Comparison of ENCODE assay signal across 26 mouse cellular contexts in genomic region chr13:75770744-75771143, GRCm38 (mm10).
"Had no signal": no experiment of that assay in that cellular context is flagged by ENCODE, and none has a peak within 500 bp of the region (broad histone marks: within the 10 kb centered on the region; RNA-seq: fewer than 3 reads in every experiment).

No protein-coding gene starts in this region.

- H3K27ac ChIP-seq: embryonic facial prominence, embryonic 10.5 days; embryonic facial prominence, embryonic 12.5 days; embryonic facial prominence, embryonic 13.5 days; embryonic facial prominence, embryonic 15.5 days; forebrain, embryonic 10.5 days; forebrain, embryonic 12.5 days; forebrain, embryonic 13.5 days; forebrain, embryonic 15.5 days; heart, adult 2 months; heart, embryonic 10.5 days had no signal

- ATAC-seq: forebrain, embryonic 13.5 days; forebrain, embryonic 14.5 days; forebrain, embryonic 15.5 days; forebrain, embryonic 16.5 days; forebrain, postnatal 0 days had no signal

- H3K9ac ChIP-seq: embryonic facial prominence, embryonic 12.5 days; embryonic facial prominence, embryonic 13.5 days; embryonic facial prominence, embryonic 15.5 days; forebrain, embryonic 12.5 days; forebrain, embryonic 13.5 days; forebrain, embryonic 15.5 days; forebrain, postnatal 0 days had no signal

- DNase-seq: cerebellum, adult 8-10 months; cerebellum, adult 9-10 months; cerebellum, adult 9-11 months; cerebellum, postnatal 10 days; cerebellum, postnatal 14 days; cerebellum, postnatal 36 days; embryo, embryonic 11 days; forebrain, postnatal 0 days; gastrocnemius, postnatal 10 days; gastrocnemius, postnatal 14 days; gastrocnemius, postnatal 25 days; heart, adult 11 months; heart, adult 18-20 months; heart, adult 2 months had no signal

- H3K4me1 ChIP-seq: embryonic facial prominence, embryonic 15.5 days; forebrain, embryonic 15.5 days; heart, embryonic 10.5 days had no signal

- H3K36me3 ChIP-seq: embryonic facial prominence, embryonic 10.5 days; embryonic facial prominence, embryonic 12.5 days; embryonic facial prominence, embryonic 13.5 days; embryonic facial prominence, embryonic 15.5 days; forebrain, embryonic 10.5 days; forebrain, embryonic 12.5 days; forebrain, embryonic 15.5 days; heart, embryonic 10.5 days had no signal

- H3K4me2 ChIP-seq: embryonic facial prominence, embryonic 12.5 days; embryonic facial prominence, embryonic 13.5 days; embryonic facial prominence, embryonic 15.5 days; forebrain, embryonic 12.5 days; forebrain, embryonic 13.5 days; forebrain, embryonic 15.5 days had no signal

- H3K27me3 ChIP-seq: embryonic facial prominence, embryonic 12.5 days; embryonic facial prominence, embryonic 13.5 days; embryonic facial prominence, embryonic 15.5 days; forebrain, embryonic 12.5 days; forebrain, embryonic 13.5 days; forebrain, embryonic 15.5 days had no signal

- H3K9me3 ChIP-seq: embryonic facial prominence, embryonic 10.5 days; embryonic facial prominence, embryonic 12.5 days; embryonic facial prominence, embryonic 13.5 days; embryonic facial prominence, embryonic 15.5 days; forebrain, embryonic 10.5 days; forebrain, embryonic 12.5 days; forebrain, embryonic 13.5 days; forebrain, embryonic 15.5 days; heart, embryonic 10.5 days had no signal

- H3K4me3 ChIP-seq: embryonic facial prominence, embryonic 10.5 days; embryonic facial prominence, embryonic 12.5 days; embryonic facial prominence, embryonic 13.5 days; embryonic facial prominence, embryonic 15.5 days; erythroblast, embryonic 14.5 days; forebrain, embryonic 10.5 days; forebrain, embryonic 12.5 days; forebrain, embryonic 13.5 days; forebrain, embryonic 15.5 days; heart, adult 2 months; heart, embryonic 10.5 days had no signal
